Mouse (Mus musculus): ENCODE results near the gene Papola. TPM values are rescaled to one million over a fixed set of nuclear protein-coding genes. Genes with fewer than 3 reads are reported as not detected.

The Papola gene
- polyA plus RNA-seq, 1 experiment from 2014 or later = 129 TPM

DNA sequence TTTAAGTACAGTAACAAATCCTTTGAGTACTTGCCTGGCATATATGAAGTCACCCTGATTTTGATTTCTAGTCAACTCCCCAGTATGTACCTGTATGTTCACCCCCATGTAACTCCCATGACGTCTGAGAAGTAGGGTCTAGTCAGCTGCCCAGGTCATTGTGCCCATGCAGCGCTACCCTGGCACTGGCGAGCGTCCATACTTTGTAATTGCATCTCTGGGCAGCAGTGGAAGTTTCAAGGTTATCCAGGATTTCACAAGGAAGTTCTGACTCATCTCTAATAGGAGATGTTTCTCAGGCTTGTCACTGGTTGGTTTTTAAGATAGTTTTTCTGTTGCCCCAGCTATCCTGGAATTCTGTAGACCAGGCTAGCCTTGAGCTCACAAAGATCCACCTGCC is 59.9 kb downstream of the Papola start:
- Histone ChIP-seq H3K36me3 (replicated peaks; ENCODE audit: control insufficient read depth, insufficient read depth) (peaks cover 10% of the 10 kb centered on the region), H3K27ac (no peak overlapping the region), H3K9me3 (ENCODE audit: control insufficient read depth, low read length) (no peaks in the 10 kb centered on the region), H3K4me2 (replicated peaks) (no peak overlapping the region), H3K27me3 (ENCODE audit: control insufficient read depth, insufficient read depth, low read length) (no peaks in the 10 kb centered on the region), H3K4me3 (replicated peaks; ENCODE audit: low read length) (no peak overlapping the region), H3K9ac (no peak overlapping the region), H3K4me1 (replicated peaks; ENCODE audit: control insufficient read depth, insufficient read depth, low read length) (no peaks in the 10 kb centered on the region)
- no peak for ATAC-seq (ENCODE audit: low FRiP score)
- DNase-seq (ENCODE audit: low spot score) = no peak
- 94% methylated on average over 4 of the region's 4 CpGs for WGBS

DNA sequence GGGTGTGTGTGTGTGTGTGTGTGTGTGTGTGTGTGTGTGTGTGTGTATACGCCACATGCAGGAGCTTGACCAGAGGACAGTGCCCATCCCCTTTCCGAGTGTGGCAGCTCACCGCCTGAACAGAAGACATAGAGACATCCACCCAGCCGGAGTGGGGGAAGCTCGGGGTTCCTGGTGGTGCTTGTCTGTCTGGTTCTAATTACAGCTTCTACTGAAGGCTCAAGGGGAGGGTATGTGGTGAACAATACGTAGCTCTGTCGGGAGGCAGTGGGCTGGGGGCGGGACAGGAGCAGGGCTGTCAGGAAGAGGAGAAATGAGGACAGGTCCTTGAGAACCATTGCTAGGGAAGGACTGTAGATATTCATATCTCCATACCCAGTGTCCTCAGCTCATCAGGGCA is 64.6 kb downstream of the Papola start:
- Histone ChIP-seq H3K9ac (no peak overlapping the region), H3K4me3 (replicated peaks; ENCODE audit: low read length) (no peak overlapping the region), H3K4me2 (replicated peaks) (no peak overlapping the region), H3K27ac (no peak overlapping the region), H3K4me1 (replicated peaks; ENCODE audit: control insufficient read depth, insufficient read depth, low read length) (peaks cover 12% of the 10 kb centered on the region), H3K9me3 (ENCODE audit: control insufficient read depth, low read length) (no peaks in the 10 kb centered on the region), H3K27me3 (ENCODE audit: control insufficient read depth, insufficient read depth, low read length) (no peaks in the 10 kb centered on the region), H3K36me3 (replicated peaks; ENCODE audit: control insufficient read depth, insufficient read depth) (no peaks in the 10 kb centered on the region)
- ATAC-seq (ENCODE audit: low FRiP score) = no peak
- 58% methylated on average over 8 of the region's 8 CpGs for WGBS
- no peak for DNase-seq (ENCODE audit: low spot score)

DNA sequence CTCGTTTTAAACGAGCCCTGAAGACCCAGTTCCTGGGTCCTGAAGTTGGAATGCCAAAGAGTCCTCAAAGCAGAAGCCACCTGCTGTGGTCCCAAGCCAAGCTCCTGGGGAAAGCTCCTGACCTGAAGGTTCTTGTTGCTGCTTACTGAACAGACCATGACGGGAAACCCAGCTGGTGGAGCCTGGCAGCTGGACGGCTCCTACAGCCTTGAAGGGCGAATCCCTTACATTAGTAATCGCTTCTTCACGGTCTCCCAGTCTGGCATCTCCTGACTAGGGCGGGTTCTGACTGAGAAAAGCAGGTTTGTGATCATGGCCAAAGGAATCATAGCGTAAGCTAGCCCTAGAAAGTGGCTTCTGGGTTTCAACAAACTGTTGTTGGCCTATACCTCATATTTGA is 66.2 kb downstream of the Papola start:
- Histone ChIP-seq H3K27ac (no peak overlapping the region), H3K9me3 (ENCODE audit: control insufficient read depth, low read length) (no peaks in the 10 kb centered on the region), H3K9ac (no peak overlapping the region), H3K4me1 (replicated peaks; ENCODE audit: control insufficient read depth, insufficient read depth, low read length) (peaks cover 12% of the 10 kb centered on the region), H3K4me3 (replicated peaks; ENCODE audit: low read length) (no peak overlapping the region), H3K27me3 (ENCODE audit: control insufficient read depth, insufficient read depth, low read length) (no peaks in the 10 kb centered on the region), H3K36me3 (replicated peaks; ENCODE audit: control insufficient read depth, insufficient read depth) (no peaks in the 10 kb centered on the region), H3K4me2 (replicated peaks) (no peak overlapping the region)
- no peak for ATAC-seq (ENCODE audit: low FRiP score)
- WGBS = 58% methylated on average over 9 of the region's 9 CpGs
- no peak for DNase-seq (ENCODE audit: low spot score)

DNA sequence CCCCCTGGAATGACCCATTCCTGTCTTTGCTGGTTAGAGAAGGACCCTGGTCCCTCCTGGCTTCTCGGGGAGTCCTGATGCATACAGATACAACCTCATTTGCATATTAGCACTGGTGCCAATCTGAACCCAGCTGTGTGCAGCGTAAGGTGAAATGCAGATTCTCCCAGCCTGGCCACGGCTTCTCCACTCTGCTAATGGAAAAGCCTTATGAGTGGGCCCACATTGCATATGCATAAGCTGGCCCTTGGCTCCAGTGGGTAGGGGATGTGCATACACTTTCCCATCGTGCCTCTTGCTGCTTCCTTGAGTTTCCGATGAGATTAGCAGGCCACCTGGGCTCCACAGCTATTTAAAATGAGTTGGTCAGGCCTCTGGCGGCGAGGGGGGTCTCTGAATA is 68.3 kb downstream of the Papola start:
- Histone ChIP-seq H3K4me2 (replicated peaks) (no peak overlapping the region), H3K4me1 (replicated peaks; ENCODE audit: control insufficient read depth, insufficient read depth, low read length) (peaks cover 21% of the 10 kb centered on the region), H3K36me3 (replicated peaks; ENCODE audit: control insufficient read depth, insufficient read depth) (no peaks in the 10 kb centered on the region), H3K9me3 (ENCODE audit: control insufficient read depth, low read length) (no peaks in the 10 kb centered on the region), H3K27ac (no peak overlapping the region), H3K4me3 (replicated peaks; ENCODE audit: low read length) (no peak overlapping the region), H3K9ac (no peak overlapping the region), H3K27me3 (ENCODE audit: control insufficient read depth, insufficient read depth, low read length) (no peaks in the 10 kb centered on the region)
- no peak for ATAC-seq (ENCODE audit: low FRiP score)
- DNase-seq (ENCODE audit: low spot score) = no peak
- WGBS = 29% methylated on average over 7 of the region's 7 CpGs

DNA sequence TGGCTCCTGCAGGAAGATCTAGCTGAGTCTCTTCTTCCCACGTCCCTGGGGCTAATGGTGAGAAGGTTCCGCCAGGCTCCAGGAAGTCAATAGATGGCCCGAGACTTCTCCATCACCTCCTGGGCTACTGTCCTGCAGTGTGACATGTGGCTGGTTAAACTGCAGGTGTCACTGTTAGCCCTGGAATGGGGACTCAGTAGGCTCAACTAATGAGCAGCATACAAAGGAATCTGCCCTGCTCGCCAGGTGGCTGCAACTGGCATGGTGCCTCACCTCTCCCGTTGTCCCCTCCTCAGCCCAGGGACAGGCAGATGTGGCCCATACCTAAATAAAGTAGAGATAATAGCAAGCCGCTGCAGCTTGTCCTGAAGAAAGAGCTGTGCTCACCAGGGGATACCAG is 70.1 kb downstream of the Papola start:
- 28% methylated on average over 6 of the region's 6 CpGs for WGBS
- peaks cover 25% of the 10 kb centered on the region for H3K4me1 ChIP-seq (replicated peaks; ENCODE audit: control insufficient read depth, insufficient read depth, low read length)
- no peak overlapping the region for H3K4me3 ChIP-seq (replicated peaks; ENCODE audit: low read length)

DNA sequence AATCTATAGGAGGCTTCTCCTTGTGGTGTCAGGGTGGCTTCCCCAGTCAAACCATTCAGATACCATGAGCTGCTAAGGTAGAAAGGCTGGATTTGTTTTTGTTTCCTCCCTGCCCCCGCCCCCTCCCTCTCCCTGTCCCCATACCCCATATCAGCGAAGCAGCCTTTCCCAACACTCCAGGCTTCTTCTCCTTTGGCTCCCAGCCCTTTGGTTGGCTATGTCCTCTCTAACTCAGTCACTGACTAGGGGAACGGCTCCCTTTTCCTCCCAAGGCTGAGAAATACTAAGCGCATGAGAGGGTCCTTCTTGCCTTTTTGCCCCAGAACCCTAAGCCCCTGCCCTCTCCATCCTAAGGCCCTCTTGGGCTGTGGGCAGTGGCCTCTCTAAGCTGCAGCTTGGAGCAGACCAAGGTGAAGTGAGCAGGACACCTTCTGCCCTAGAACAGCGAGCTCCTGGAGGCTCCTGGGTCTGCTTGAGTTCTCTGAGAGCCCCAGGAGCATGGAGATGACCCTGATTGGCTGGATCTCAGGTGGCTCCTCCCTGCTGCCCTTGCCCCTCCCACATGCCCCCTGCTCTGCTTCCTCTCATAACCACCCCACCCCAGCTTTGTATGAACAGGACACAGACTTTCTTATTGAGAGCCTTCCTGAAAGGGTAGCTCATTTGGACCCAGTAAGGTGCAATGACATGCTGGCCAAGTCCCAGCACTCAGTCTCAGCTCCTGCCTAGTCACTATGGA is 73.6 kb downstream of the Papola start:
- Histone ChIP-seq H3K27me3 (ENCODE audit: control insufficient read depth, insufficient read depth, low read length) (no peaks in the 10 kb centered on the region), H3K9me3 (ENCODE audit: control insufficient read depth, low read length) (no peaks in the 10 kb centered on the region), H3K4me1 (replicated peaks; ENCODE audit: control insufficient read depth, insufficient read depth, low read length) (peaks cover 22% of the 10 kb centered on the region), H3K9ac (no peak overlapping the region), H3K4me2 (replicated peaks) (no peak overlapping the region), H3K36me3 (replicated peaks; ENCODE audit: control insufficient read depth, insufficient read depth) (no peaks in the 10 kb centered on the region), H3K4me3 (replicated peaks; ENCODE audit: low read length) (no peak overlapping the region), H3K27ac (no peak overlapping the region)
- WGBS = 83% methylated on average over 5 of the region's 5 CpGs
- DNase-seq (ENCODE audit: low spot score) (no peak), ATAC-seq (ENCODE audit: low FRiP score) (no peak)

More for the DNA sequence above, 70.1 kb downstream of the Papola start:
- ATAC-seq (ENCODE audit: low FRiP score) = peak; percentile 53; the same call in 1 of the 2 replicates
- Histone ChIP-seq H3K9ac (no peak overlapping the region), H3K27ac (no peak overlapping the region), H3K4me2 (replicated peaks) (no peak overlapping the region), H3K36me3 (replicated peaks; ENCODE audit: control insufficient read depth, insufficient read depth) (no peaks in the 10 kb centered on the region), H3K9me3 (ENCODE audit: control insufficient read depth, low read length) (no peaks in the 10 kb centered on the region), H3K27me3 (ENCODE audit: control insufficient read depth, insufficient read depth, low read length) (no peaks in the 10 kb centered on the region)
- peak; percentile 69 for DNase-seq (ENCODE audit: low spot score)

DNA sequence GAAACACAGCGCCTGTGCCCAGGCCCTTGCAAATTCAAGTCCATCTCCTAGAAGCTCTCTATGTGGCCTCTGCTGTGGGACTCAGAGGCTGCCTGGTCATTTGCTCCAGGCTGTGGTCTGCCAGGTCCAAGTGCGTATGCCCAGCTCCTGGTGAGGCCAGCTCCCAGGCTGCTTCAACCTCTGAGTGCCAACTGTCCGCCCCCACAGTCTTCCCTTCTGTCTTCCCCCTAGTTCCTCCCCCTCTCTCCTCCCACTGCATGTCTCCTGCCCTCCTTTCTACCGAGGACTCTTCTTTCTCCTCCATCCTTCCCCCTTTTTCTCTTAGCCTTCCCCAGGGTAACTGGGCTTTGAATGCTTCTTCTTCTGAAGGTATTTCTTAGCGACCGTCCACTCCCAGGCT is 77.6 kb downstream of the Papola start:
- DNase-seq (ENCODE audit: low spot score) (no peak), ATAC-seq (ENCODE audit: low FRiP score) (no peak)
- Histone ChIP-seq H3K4me2 (replicated peaks) (no peak overlapping the region), H3K4me1 (replicated peaks; ENCODE audit: control insufficient read depth, insufficient read depth, low read length) (peaks cover 13% of the 10 kb centered on the region), H3K9me3 (ENCODE audit: control insufficient read depth, low read length) (no peaks in the 10 kb centered on the region), H3K27ac (no peak overlapping the region), H3K36me3 (replicated peaks; ENCODE audit: control insufficient read depth, insufficient read depth) (no peaks in the 10 kb centered on the region), H3K9ac (no peak overlapping the region), H3K4me3 (replicated peaks; ENCODE audit: low read length) (no peak overlapping the region), H3K27me3 (ENCODE audit: control insufficient read depth, insufficient read depth, low read length) (no peaks in the 10 kb centered on the region)
- WGBS = 53% methylated on average over 6 of the region's 6 CpGs

DNA sequence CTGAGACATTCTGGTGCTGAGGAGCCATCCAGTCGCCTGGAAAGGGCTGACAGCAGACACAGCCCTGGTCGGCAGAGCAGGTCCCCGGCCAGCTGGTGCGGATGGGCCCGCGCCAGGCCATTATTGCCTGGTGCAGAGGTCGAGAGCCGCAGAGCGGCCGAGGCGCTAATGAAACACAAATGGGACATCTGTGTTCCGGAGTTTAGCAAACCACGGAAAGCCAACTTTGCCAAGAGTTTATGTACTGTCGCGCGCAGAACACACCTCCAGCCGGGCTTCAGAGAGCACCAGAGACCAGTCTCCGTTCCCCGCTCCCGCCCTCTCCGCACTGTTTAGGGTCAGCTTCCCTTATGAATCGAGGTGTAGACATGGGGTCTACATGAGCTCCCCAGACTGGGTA is 78.1 kb downstream of the Papola start:
- H3K9ac ChIP-seq = no peak overlapping the region
- no peak overlapping the region for H3K4me2 ChIP-seq (replicated peaks)
- no peaks in the 10 kb centered on the region for H3K9me3 ChIP-seq (ENCODE audit: control insufficient read depth, low read length)
- WGBS = 55% methylated on average over 22 of the region's 22 CpGs
- H3K36me3 ChIP-seq (replicated peaks; ENCODE audit: control insufficient read depth, insufficient read depth) = no peaks in the 10 kb centered on the region
- H3K27me3 ChIP-seq (ENCODE audit: control insufficient read depth, insufficient read depth, low read length) = no peaks in the 10 kb centered on the region
- ATAC-seq (ENCODE audit: low FRiP score) (no peak), DNase-seq (ENCODE audit: low spot score) (no peak)
- no peak overlapping the region for H3K27ac ChIP-seq
- H3K4me3 ChIP-seq (replicated peaks; ENCODE audit: low read length) = no peak overlapping the region
- H3K4me1 ChIP-seq (replicated peaks; ENCODE audit: control insufficient read depth, insufficient read depth, low read length) = peaks cover 9% of the 10 kb centered on the region; the same call in 1 of the 2 replicates

DNA sequence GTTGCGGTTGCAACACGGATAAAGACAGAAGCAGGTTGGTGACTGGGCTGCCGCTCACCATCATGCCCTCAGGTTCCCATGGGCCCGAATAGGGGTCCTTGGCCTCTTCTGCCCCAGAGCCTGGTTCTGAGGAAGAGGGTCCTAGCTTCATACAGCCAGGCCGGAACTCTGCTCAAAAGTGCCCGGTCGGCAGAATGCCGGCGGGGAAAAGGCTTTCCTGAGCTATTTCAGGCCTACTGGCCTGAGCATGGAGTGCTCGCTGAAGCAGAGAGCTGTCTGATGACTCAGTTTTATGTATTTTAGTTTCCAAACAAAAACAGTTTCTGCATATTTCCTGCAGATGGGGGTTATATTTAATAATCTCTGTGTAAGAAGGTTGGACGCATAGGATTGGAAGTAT is 78.9 kb downstream of the Papola start:
- DNase-seq (ENCODE audit: low spot score) (no peak), ATAC-seq (ENCODE audit: low FRiP score) (no peak)
- Histone ChIP-seq H3K27ac (no peak overlapping the region), H3K36me3 (replicated peaks; ENCODE audit: control insufficient read depth, insufficient read depth) (no peaks in the 10 kb centered on the region), H3K9ac (no peak overlapping the region), H3K4me1 (replicated peaks; ENCODE audit: control insufficient read depth, insufficient read depth, low read length) (0 out of 2 replicates have a peak, but pooled peaks cover 4% of the 10 kb centered on the region), H3K9me3 (ENCODE audit: control insufficient read depth, low read length) (no peaks in the 10 kb centered on the region), H3K27me3 (ENCODE audit: control insufficient read depth, insufficient read depth, low read length) (no peaks in the 10 kb centered on the region), H3K4me2 (replicated peaks) (no peak overlapping the region), H3K4me3 (replicated peaks; ENCODE audit: low read length) (no peak overlapping the region)
- 86% methylated on average over 11 of the region's 11 CpGs for WGBS

DNA sequence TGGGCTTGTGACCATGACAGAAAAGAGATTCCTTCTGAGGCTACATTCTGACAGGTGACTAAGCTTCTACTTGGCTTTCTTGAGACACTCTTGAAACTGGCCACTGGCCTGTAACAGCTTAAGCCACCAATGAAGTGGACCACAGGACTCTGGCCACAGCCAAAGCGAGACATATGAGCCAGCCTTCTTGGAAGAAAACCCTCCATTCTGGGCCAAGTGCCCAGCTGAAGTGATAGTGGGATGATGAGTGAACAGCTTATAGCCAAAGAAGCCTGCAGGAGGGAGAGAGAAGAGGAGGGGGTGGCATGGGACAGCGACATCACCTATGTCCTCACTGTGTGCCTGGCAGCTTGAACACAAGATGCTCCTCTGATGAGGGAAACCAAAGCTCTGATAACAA is 83.2 kb downstream of the Papola start:
- H3K4me3 ChIP-seq (replicated peaks; ENCODE audit: low read length) = no peak overlapping the region
- no peaks in the 10 kb centered on the region for H3K9me3 ChIP-seq (ENCODE audit: control insufficient read depth, low read length)
- no peak for ATAC-seq (ENCODE audit: low FRiP score)
- H3K9ac ChIP-seq = no peak overlapping the region
- H3K27me3 ChIP-seq (ENCODE audit: control insufficient read depth, insufficient read depth, low read length) = peaks cover 5% of the 10 kb centered on the region
- H3K4me1 ChIP-seq (replicated peaks; ENCODE audit: control insufficient read depth, insufficient read depth, low read length) = no peaks in the 10 kb centered on the region
- H3K27ac ChIP-seq = no peak overlapping the region
- DNase-seq (ENCODE audit: low spot score) = no peak
- no peak overlapping the region for H3K4me2 ChIP-seq (replicated peaks)
- no peaks in the 10 kb centered on the region for H3K36me3 ChIP-seq (replicated peaks; ENCODE audit: control insufficient read depth, insufficient read depth)
- WGBS = 93% methylated on average over 2 of the region's 2 CpGs

Measured in hindbrain, embryonic 14.5 days (tissue).